Mouse (Mus musculus) cerebral cortex, adult 2 months (tissue): Measurements from ENCODE around the gene Svep1.

ENCODE experiments used
- WGBS: fragments of 180-500 bp; shearing (Covaris S2); methylation state at CpG from one replicate; pipeline ENCODE4 v1.1.7; 2018; 5-methylcytosine and 5-hydroxymethylcytosine counted together

The Svep1 gene

DNA sequence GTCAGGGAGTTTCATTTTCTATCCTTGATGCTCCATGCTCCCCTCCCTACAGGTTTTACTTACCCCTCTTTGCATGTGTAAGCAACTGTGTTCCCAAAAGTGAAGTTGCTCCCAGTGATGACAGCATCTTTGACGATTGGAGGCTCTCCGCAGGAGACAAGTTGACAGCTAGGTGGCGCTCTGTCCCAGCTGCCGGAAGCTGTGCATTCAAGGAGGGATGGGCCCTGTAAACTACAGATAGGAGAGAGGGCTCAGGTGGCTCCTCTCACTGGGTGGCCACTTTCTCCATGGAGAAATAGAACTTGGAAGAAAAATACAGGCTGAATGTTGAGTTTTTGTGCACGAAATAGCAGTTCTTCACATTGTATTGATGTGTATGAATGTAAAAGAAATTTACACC is 124.1 kb downstream of the Svep1 start:
- 14% methylated on average over 5 of the region's 5 CpGs for WGBS

- 9% methylated on average over 10 of the region's 10 CpGs for WGBS
Observed at GRCm38 (mm10) chr4:58079631-58080030, 127.0 kb downstream of the Svep1 start.

GRCm38 (mm10) chr4:58077950-58078349 is 128.7 kb downstream of the Svep1 start:
- WGBS = 29% methylated on average over 6 of the region's 6 CpGs

GRCm38 (mm10) chr4:58077536-58077935 is 129.1 kb downstream of the Svep1 start:
- WGBS = 80% methylated on average over 4 of the region's 4 CpGs

DNA sequence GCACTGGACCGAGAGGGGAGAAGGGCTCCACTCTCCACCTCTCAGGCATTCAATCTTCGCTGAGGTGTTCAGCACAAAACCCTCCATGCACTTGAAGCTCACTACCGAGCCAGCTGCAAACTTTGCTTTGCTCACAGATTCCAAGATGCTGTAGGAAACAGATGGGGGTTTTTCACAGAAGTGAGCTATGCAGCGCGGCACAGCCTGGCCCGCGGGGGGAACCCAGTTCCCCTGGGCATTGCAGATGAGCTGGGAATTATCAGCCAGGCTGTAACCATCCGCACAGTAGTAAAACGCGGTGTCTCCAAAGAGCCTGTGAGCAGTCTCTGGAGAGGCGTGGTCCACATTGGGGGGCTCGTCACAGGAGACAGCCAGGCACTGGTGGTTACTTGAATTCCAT is 133.8 kb downstream of the Svep1 start:
- WGBS = 84% methylated on average over 12 of the region's 12 CpGs

- WGBS = 95% methylated on average over 5 of the region's 5 CpGs
Observed at GRCm38 (mm10) chr4:58068886-58069285, 137.8 kb downstream of the Svep1 start.

- 69% methylated on average over 2 of the region's 2 CpGs for WGBS
Observed at GRCm38 (mm10) chr4:58064721-58065120, 141.9 kb downstream of the Svep1 start.

GRCm38 (mm10) chr4:58062933-58063332 is 143.7 kb downstream of the Svep1 start:
- WGBS = 83% methylated on average over 1 of the region's 1 CpGs

- 85% methylated on average over 5 of the region's 5 CpGs for WGBS
Observed at GRCm38 (mm10) chr4:58054441-58054840, 152.2 kb downstream of the Svep1 start.

DNA sequence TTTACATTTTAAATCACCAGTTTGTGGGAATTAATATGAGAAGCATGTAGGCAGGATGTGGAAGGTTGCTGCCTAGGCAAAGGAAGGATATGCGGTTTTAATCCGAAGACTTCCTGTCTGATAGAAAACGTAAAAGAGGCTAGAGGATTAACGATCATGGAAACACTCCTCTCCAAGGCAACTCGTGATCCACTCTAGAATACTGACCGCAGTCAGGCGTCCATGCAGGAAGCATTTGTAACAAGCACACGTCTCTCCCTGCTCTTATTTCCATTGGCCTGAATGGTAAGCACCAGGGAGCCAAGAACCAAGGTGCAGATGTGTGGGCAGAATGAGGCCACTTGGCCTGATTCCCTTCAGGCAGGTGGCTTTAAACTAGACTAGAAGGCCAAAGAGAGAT is 155.9 kb downstream of the Svep1 start:
- 62% methylated on average over 8 of the region's 8 CpGs for WGBS

DNA sequence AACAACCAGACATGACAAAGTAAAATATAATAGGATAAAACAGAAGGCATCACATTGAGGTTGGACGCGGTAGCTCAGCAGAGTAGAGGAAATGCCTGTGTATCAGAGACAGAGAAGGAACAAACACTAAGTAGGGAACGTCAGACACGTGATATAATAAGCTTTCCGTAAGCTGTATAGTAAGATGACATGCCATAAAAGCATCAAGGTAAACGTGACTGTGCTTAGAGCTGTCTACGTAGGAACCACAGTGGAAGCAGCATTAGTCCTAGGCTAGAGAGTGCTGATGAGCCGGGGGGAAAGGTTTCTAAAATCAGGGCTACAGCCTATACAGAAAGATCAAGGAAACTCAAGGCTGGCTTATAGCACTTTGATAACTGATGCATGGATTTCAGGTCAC is 156.4 kb downstream of the Svep1 start:
- 81% methylated on average over 8 of the region's 8 CpGs for WGBS

DNA sequence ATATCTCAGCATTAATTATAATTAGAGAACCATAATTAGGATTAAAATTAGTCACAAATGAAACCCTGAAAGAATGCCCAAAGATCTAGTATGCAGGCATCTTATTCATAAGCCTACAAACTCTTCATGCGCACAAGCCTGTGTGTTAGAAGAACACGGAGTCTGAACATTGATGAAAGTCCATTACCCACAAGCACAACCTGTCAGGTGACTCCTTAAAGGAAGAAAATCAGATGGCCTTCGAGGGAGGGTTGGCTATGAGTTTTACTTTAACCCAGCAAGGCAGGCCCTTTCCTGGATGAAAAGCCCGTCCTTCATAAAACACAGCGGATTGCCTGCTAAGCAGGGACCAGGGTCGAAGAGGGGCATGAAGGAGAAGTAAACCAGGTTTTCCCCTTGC is 161.8 kb downstream of the Svep1 start:
- 91% methylated on average over 6 of the region's 6 CpGs for WGBS

GRCm38 (mm10) chr4:58044356-58044755 is 162.3 kb downstream of the Svep1 start:
- WGBS = 94% methylated on average over 3 of the region's 3 CpGs

DNA sequence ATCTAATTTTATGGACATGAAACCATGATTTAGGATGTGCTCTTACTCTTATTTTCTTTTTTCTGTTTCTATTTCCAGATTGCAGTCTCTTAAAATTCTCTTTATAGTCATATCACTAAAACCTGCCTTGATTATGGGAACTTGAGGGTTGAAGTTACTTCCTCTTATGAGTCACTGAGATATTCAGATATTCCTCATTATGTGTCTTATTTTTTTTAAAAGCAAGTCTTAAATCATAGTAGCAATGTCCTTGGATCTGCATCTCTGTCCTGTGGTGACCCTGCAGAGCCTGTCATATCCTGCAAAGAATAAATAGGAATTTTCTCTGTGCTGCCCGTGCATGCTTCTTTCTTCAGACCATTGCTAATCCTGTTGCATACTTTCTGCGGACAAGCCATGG is 166.6 kb downstream of the Svep1 start:
- WGBS = 92% methylated on average over 2 of the region's 2 CpGs

DNA sequence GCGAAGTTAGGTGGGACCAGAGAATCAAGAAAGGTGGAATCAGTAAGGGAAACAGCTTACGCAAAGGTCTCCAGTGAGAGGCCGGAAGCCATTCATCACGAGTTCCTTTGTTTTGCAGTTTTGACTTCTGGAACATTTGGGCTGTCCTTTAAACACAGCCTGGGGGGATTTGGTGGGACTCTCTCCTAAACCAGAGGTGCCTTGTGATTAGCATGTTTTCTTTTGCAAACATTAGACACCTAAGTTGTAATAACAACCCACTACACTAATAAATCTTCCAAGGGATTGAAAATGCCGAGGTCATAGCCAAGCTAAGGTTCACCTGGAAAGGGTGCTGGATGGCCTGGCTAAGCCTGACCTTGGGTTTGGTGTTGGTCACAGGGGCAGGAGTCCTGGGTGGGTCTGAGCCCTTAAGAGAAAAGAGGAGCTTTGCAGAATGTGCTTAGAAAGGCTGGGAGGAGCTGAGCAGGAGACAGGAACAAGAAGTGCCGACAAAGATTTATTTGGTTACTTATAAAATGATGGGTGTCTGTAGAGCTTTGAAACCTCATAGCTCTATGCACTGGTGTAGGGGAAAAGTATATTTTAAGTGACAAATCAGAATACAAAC is 169.5 kb downstream of the Svep1 start:
- WGBS = 92% methylated on average over 6 of the region's 6 CpGs

GRCm38 (mm10) chr4:58034663-58035062 is 172.0 kb downstream of the Svep1 start:
- 35% methylated on average over 13 of the region's 13 CpGs for WGBS

GRCm38 (mm10) chr4:58032714-58033113 is 173.9 kb downstream of the Svep1 start:
- 56% methylated on average over 1 of the region's 1 CpGs for WGBS

- 94% methylated on average over 5 of the region's 5 CpGs for WGBS
Observed at GRCm38 (mm10) chr4:58009024-58009423, 197.6 kb downstream of the Svep1 start, which contains the start of gene Txndc8. TSS of gene Txndc8 (minus strand) at chr4:58009124.

DNA sequence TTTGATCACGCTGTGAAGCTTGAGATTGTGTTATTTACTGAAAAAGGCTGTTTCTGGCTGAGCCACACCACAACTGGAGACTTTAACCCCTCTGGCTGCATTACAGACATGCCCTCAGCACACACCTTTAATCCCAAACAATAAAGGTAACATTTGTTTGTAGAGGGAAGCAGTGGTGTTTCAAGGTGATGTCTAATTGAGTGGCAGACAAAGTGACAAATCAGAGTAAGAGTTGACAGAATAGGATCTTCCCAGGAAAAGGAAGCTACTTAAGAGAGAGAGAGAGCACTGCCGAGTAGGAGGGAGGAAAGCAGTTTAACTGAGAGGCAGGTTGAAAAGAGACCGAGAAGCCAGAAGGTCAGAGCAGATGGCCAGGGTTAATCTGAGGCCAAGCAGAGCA is 203.2 kb downstream of the Svep1 start:
- WGBS = 78% methylated on average over 3 of the region's 3 CpGs
